Mouse (Mus musculus) granulocyte monocyte progenitor cell, adult 5-6 weeks (primary cell): ENCODE results near the gene Med16. TPM values are rescaled to one million over a fixed set of nuclear protein-coding genes. Genes with fewer than 3 reads are reported as not detected.
A peak's percentile ranks its signal among the peaks of the same experiment; 100 is the strongest.

Experiments
- ATAC-seq: replicated peaks from 2 replicates; pipeline ENCODE4 v1.8.0; 2016; ENCODE audit warnings: mild to moderate bottlenecking, moderate TSS enrichment, inconsistent platforms; ENCODE audit not compliant: poor library complexity, severe bottlenecking
- total RNA-seq, 2 experiments: library from RNA; stranded (forward) in 1 of 2; stranded (reverse) in 1 of 2; fragments of 200-712, 200-1000 nt in 1 of 2; fragments of >200 nt in 1 of 2; fragmentation: Nextera tagmentation in 1 of 2; gene quantifications; 2 replicates each; pipeline ENCODE4 v1.2.3; 2014 to 2017

Gene Med16
- total RNA-seq, 2 experiments from 2014 or later: 14.1 to 17.0 TPM

DNA sequence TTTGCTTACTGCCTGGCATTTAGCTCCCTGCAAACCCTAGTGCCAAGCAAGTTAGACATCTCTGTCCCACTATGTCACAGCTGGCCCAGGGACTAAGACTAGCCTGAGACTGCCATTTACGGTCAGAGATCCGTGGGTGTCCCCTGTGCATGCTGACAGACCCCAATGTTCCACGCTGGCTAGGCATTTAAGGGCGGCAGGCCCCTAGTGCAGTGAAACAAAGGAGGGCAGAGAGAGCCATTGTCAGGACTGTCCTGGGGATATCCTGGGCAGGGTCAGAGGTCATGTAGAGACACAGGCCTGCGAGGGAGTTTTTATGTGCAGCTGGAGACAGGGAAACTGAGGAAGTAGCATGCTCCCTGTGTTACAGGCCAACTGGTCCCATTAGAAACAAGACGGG lies 25.1 kb upstream of the Med16 start:
- no peak for ATAC-seq

GRCm38 (mm10) chr10:79933145-79933679 lies 24.5 kb upstream of the Med16 start:
- ATAC-seq: no peak

DNA sequence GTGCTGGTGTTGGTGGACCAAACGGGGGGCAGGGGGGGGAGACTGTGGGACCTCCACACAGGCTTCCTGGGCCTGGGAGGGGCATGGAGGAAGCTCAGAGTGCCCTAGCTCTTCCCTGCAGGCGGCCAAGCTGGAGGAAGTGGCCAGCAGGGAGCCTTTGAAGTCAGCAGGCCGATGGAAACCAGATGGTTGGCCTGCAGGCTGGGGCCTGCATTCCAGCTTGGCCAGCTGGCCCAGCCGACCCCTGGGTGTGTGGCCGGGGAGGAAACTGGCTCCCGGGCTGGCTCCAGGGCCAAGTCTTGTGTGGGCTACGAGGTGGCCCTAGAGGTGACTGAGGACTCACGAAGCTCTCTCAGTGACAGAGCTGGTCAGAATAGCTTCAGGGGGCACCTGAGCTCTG lies 24.0 kb upstream of the Med16 start:
- ATAC-seq: no peak

DNA sequence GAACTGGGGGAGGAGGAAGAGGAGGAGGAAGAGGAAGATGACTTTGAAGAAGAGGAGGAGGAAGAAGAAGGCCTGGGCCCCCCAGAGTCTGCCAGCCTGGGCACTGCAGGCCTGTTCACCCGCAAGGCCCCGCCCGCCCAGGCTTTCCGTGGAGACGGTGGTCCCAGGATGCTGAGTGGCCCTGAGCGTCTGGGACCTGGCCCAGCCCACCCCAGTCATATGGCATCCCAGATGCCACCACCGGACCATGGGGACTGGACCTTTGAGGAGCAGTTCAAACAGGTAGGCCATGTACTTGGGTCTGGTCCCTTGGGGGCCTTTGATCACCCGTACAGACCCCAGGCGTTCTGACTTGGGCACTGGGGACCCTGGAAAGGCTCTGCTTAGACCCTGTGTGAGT lies 23.1 kb upstream of the Med16 start:
- no peak for ATAC-seq

GRCm38 (mm10) chr10:79930826-79931186 lies 22.1 kb upstream of the Med16 start:
- no peak for ATAC-seq

- ATAC-seq: no peak
These were observed 21.5 kb upstream of the Med16 start for GRCm38 (mm10) chr10:79929967-79930825.

GRCm38 (mm10) chr10:79928907-79929701 lies 20.4 kb upstream of the Med16 start:
- ATAC-seq: no peak

- peak; percentile 46 for ATAC-seq
These were observed 19.4 kb upstream of the Med16 start for GRCm38 (mm10) chr10:79928030-79928694.

GRCm38 (mm10) chr10:79927324-79928029 lies 18.8 kb upstream of the Med16 start:
- ATAC-seq: peak; percentile 13

DNA sequence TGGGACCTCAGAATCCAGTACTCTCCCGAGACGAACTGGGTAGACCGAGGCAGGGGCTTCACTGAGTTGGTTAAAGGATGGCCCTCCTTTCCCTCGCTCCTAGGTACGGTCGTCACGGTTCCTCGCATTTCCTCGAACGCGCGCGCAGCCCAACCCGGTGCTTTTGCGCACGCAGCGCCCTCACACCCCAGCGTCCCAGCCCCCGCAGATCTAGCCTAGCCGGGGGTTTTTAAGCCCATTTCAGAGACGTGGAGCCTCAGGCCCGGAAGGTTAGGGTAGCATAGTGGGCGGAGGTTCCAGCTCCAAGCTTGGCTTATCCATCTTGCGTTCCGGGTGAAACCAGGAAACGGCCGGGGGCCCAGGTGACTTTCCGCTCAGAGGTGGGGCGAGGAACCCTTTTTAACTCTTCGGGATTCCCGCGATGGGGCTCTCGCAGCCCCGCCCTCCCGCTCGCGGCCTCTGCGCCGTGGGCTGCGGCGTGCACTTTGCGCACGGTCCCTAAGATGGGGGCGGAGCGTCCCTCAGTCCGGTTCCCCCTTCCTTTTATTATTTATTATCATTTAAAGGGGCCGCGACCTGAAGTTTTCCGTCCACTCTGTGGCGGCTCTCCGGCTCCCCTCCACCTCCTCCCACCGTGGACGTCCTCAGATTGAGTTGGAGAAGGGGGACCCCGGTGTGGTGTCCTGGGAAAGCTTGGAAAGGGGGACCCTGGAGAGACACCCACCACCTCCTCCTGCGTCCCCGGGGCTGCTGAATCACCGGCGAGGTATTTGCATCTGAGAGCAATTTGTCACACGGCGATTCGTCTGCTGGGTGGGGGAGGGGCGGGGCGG lies 18.0 kb upstream of the Med16 start, which contains the start of gene Arid3a:
Gene Arid3a (plus strand): TSS at position 553 of the 833 bp plus-strand sequence.
- peak; percentile 65 for ATAC-seq

- no peak for ATAC-seq
These were observed 17.2 kb upstream of the Med16 start for GRCm38 (mm10) chr10:79925785-79926490.

- peak; percentile 33 for ATAC-seq
These were observed 16.5 kb upstream of the Med16 start for GRCm38 (mm10) chr10:79924998-79925784.

DNA sequence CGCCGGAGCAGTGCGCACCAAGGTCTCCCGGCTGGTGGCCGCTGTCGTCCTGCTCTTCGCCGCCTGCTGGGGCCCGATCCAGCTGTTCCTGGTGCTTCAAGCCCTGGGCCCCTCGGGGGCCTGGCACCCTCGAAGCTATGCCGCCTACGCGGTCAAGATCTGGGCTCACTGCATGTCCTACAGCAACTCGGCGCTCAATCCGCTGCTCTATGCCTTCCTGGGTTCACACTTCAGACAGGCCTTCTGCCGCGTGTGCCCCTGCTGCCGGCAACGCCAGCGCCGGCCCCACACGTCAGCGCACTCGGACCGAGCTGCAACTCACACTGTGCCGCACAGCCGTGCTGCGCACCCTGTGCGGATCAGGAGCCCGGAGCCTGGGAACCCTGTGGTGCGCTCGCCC lies 12.8 kb upstream of the Med16 start:
- no peak for ATAC-seq

GRCm38 (mm10) chr10:79920958-79921535 lies 12.3 kb upstream of the Med16 start, which contains the start of gene R3hdm4:
TSS of gene R3hdm4 (minus strand) at chr10:79921208.
- ATAC-seq: no peak

- ATAC-seq: no peak
These were observed 11.6 kb upstream of the Med16 start for GRCm38 (mm10) chr10:79920056-79920890.

GRCm38 (mm10) chr10:79919251-79919849 lies 10.6 kb upstream of the Med16 start:
- ATAC-seq: no peak
